Mouse (Mus musculus): ENCODE results near the gene Gid4. TPM values are rescaled to one million over a fixed set of nuclear protein-coding genes. Genes with fewer than 3 reads are reported as not detected.
"Not testable (repeated sequence)": the region's sequence is repeated elsewhere in the genome, so short reads cannot be mapped to it uniquely, and the experiment has no call there.

Gene Gid4
- polyA plus RNA-seq, 1 experiment from 2014 or later, result 21.2 TPM

- 4% methylated on average over 6 of the region's 6 CpGs for WGBS
- Histone ChIP-seq H3K4me3 (ENCODE audit: low read length) (peak overlapping the region; percentile 82), H3K9ac (ENCODE audit: low read length) (peak overlapping the region; percentile 81), H3K27me3 (ENCODE audit: control insufficient read depth, insufficient read depth, low read length) (no peaks in the 10 kb centered on the region), H3K4me1 (ENCODE audit: control insufficient read depth, insufficient read depth, low read length) (peaks cover 18% of the 10 kb centered on the region), H3K9me3 (replicated peaks; ENCODE audit: control insufficient read depth, low read length) (no peaks in the 10 kb centered on the region), H3K27ac (ENCODE audit: low read length) (peak overlapping the region; percentile 74; the same call in 1 of the 2 replicates), H3K4me2 (ENCODE audit: low read depth, low read length) (peak overlapping the region; percentile 90), H3K36me3 (ENCODE audit: control insufficient read depth, insufficient read depth) (no peaks in the 10 kb centered on the region)
- no peak for ATAC-seq (replicated peaks; ENCODE audit: extremely low read depth, insufficient read depth, low FRiP score)
Observed at GRCm38 (mm10) chr11:60418473-60418803, 1.5 kb downstream of the Gid4 start.

- Histone ChIP-seq H3K4me3 (ENCODE audit: low read length) (no peak overlapping the region), H3K9ac (ENCODE audit: low read length) (no peak overlapping the region), H3K27me3 (ENCODE audit: control insufficient read depth, insufficient read depth, low read length) (no peaks in the 10 kb centered on the region), H3K36me3 (ENCODE audit: control insufficient read depth, insufficient read depth) (peaks cover 8% of the 10 kb centered on the region), H3K9me3 (replicated peaks; ENCODE audit: control insufficient read depth, low read length) (no peaks in the 10 kb centered on the region), H3K27ac (ENCODE audit: low read length) (no peak overlapping the region), H3K4me2 (ENCODE audit: low read depth, low read length) (no peak overlapping the region), H3K4me1 (ENCODE audit: control insufficient read depth, insufficient read depth, low read length) (peaks cover 10% of the 10 kb centered on the region)
- 69% methylated on average over 5 of the region's 6 CpGs for WGBS
- ATAC-seq (replicated peaks; ENCODE audit: extremely low read depth, insufficient read depth, low FRiP score), result no peak
Observed at GRCm38 (mm10) chr11:60422046-60422668, 5.2 kb downstream of the Gid4 start.

DNA sequence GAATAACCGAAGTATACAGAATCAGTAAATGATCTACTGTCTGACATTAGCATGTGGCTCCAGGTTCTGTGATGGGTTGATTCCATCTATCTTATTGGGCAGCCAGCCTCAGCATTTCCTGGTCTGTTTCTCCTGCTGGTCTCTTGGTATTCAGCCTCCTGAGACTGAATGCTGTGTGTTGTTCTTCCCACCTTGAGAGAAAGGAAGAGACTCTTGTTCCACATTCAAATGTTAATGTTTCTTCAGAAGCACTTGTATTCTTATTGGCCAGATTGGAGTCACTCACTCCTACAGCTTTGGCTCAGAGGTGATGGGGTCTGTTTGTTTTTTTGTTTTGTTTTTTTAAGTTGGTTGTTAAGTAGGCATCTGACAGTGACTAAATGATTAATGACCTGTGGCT lies 6.1 kb downstream of the Gid4 start:
- ATAC-seq (replicated peaks; ENCODE audit: extremely low read depth, insufficient read depth, low FRiP score), result no peak
- Histone ChIP-seq H3K4me2 (ENCODE audit: low read depth, low read length) (no peak overlapping the region), H3K27ac (ENCODE audit: low read length) (no peak overlapping the region), H3K4me3 (ENCODE audit: low read length) (no peak overlapping the region), H3K4me1 (ENCODE audit: control insufficient read depth, insufficient read depth, low read length) (peaks cover 10% of the 10 kb centered on the region), H3K27me3 (ENCODE audit: control insufficient read depth, insufficient read depth, low read length) (no peaks in the 10 kb centered on the region), H3K9ac (ENCODE audit: low read length) (no peak overlapping the region), H3K9me3 (replicated peaks; ENCODE audit: control insufficient read depth, low read length) (no peaks in the 10 kb centered on the region), H3K36me3 (ENCODE audit: control insufficient read depth, insufficient read depth) (peaks cover 8% of the 10 kb centered on the region)
- WGBS, result 82% methylated on average over 1 of the region's 1 CpGs

DNA sequence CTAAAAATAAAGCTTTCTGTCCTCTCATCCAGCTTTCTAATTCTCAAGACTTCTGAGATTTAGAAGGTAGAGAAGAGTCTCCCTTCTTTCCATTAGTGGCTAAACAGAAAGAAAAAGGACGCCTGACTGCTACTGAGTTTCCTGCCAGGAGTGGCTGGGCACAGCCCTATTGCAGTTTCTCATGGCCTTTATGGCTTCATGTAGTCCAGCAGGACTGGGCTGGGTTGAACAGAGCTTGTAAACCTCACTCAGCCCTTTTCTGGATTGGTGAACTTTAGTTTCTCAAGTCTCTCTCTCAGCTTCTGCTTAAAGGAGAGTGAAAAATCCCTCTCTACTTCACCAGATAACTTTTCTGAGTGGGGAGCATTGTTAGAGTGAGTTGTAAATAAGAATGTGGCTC lies 9.5 kb downstream of the Gid4 start:
- ATAC-seq (replicated peaks; ENCODE audit: extremely low read depth, insufficient read depth, low FRiP score), result no peak
- Histone ChIP-seq H3K9me3 (replicated peaks; ENCODE audit: control insufficient read depth, low read length) (no peaks in the 10 kb centered on the region), H3K36me3 (ENCODE audit: control insufficient read depth, insufficient read depth) (peaks cover 10% of the 10 kb centered on the region), H3K4me1 (ENCODE audit: control insufficient read depth, insufficient read depth, low read length) (no peaks in the 10 kb centered on the region), H3K27me3 (ENCODE audit: control insufficient read depth, insufficient read depth, low read length) (no peaks in the 10 kb centered on the region), H3K27ac (ENCODE audit: low read length) (no peak overlapping the region), H3K9ac (ENCODE audit: low read length) (no peak overlapping the region), H3K4me2 (ENCODE audit: low read depth, low read length) (no peak overlapping the region), H3K4me3 (ENCODE audit: low read length) (no peak overlapping the region)
- 91% methylated on average over 1 of the region's 1 CpGs for WGBS

GRCm38 (mm10) chr11:60427628-60428027 lies 10.7 kb downstream of the Gid4 start:
- H3K9me3 ChIP-seq (replicated peaks; ENCODE audit: control insufficient read depth, low read length), result no peaks in the 10 kb centered on the region
- ATAC-seq (replicated peaks; ENCODE audit: extremely low read depth, insufficient read depth, low FRiP score), result no peak
- WGBS, result 75% methylated on average over 3 of the region's 3 CpGs
- no peaks in the 10 kb centered on the region for H3K27me3 ChIP-seq (ENCODE audit: control insufficient read depth, insufficient read depth, low read length)
- H3K27ac ChIP-seq (ENCODE audit: low read length), result no peak overlapping the region
- H3K4me2 ChIP-seq (ENCODE audit: low read depth, low read length), result no peak overlapping the region
- H3K4me1 ChIP-seq (ENCODE audit: control insufficient read depth, insufficient read depth, low read length), result no peaks in the 10 kb centered on the region
- no peak overlapping the region for H3K9ac ChIP-seq (ENCODE audit: low read length)
- no peak overlapping the region for H3K4me3 ChIP-seq (ENCODE audit: low read length)
- H3K36me3 ChIP-seq (ENCODE audit: control insufficient read depth, insufficient read depth), result peaks cover 15% of the 10 kb centered on the region

- H3K4me3 ChIP-seq (ENCODE audit: low read length), result no peak overlapping the region
- H3K27ac ChIP-seq (ENCODE audit: low read length), result no peak overlapping the region
- H3K9ac ChIP-seq (ENCODE audit: low read length), result no peak overlapping the region
- H3K36me3 ChIP-seq (ENCODE audit: control insufficient read depth, insufficient read depth), result peaks cover 35% of the 10 kb centered on the region
- ATAC-seq (replicated peaks; ENCODE audit: extremely low read depth, insufficient read depth, low FRiP score), result no peak
- H3K27me3 ChIP-seq (ENCODE audit: control insufficient read depth, insufficient read depth, low read length), result no peaks in the 10 kb centered on the region
- H3K9me3 ChIP-seq (replicated peaks; ENCODE audit: control insufficient read depth, low read length), result no peaks in the 10 kb centered on the region
- no peak overlapping the region for H3K4me2 ChIP-seq (ENCODE audit: low read depth, low read length)
- no peaks in the 10 kb centered on the region for H3K4me1 ChIP-seq (ENCODE audit: control insufficient read depth, insufficient read depth, low read length)
Observed at GRCm38 (mm10) chr11:60433501-60433900, 16.6 kb downstream of the Gid4 start.

DNA sequence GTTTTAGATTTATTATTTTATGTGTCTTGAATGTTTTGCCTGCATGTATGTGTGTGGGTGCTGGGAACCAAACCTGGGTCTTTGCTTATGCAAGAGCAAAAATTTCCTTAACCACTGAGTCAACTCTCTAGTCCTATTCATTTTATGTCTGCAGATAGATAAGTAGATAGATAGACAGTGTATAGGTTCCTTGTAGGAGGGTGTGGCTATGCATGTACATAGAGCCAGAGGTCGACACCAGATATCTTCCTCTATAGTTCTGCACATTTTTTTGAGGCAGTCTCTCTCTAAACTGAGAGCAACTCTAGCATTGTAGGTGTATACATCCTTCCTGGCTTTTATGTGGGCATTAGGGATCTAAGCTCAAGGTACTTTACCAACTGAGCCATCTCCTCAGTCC lies 18.2 kb downstream of the Gid4 start:
- no peaks in the 10 kb centered on the region for H3K27me3 ChIP-seq (ENCODE audit: control insufficient read depth, insufficient read depth, low read length)
- WGBS, result 92% methylated on average over 1 of the region's 1 CpGs
- H3K4me3 ChIP-seq (ENCODE audit: low read length), result no peak overlapping the region
- ATAC-seq (replicated peaks; ENCODE audit: extremely low read depth, insufficient read depth, low FRiP score), result no peak
- no peaks in the 10 kb centered on the region for H3K9me3 ChIP-seq (replicated peaks; ENCODE audit: control insufficient read depth, low read length)
- H3K9ac ChIP-seq (ENCODE audit: low read length), result no peak overlapping the region
- H3K4me1 ChIP-seq (ENCODE audit: control insufficient read depth, insufficient read depth, low read length), result no peaks in the 10 kb centered on the region
- H3K4me2 ChIP-seq (ENCODE audit: low read depth, low read length), result no peak overlapping the region
- H3K36me3 ChIP-seq (ENCODE audit: control insufficient read depth, insufficient read depth), result peaks cover 33% of the 10 kb centered on the region
- no peak overlapping the region for H3K27ac ChIP-seq (ENCODE audit: low read length)

- Histone ChIP-seq H3K27me3 (ENCODE audit: control insufficient read depth, insufficient read depth, low read length) (no peaks in the 10 kb centered on the region), H3K9me3 (replicated peaks; ENCODE audit: control insufficient read depth, low read length) (no peaks in the 10 kb centered on the region), H3K4me1 (ENCODE audit: control insufficient read depth, insufficient read depth, low read length) (no peaks in the 10 kb centered on the region), H3K4me3 (ENCODE audit: low read length) (no peak overlapping the region), H3K36me3 (ENCODE audit: control insufficient read depth, insufficient read depth) (peaks cover 39% of the 10 kb centered on the region), H3K4me2 (ENCODE audit: low read depth, low read length) (no peak overlapping the region), H3K27ac (ENCODE audit: low read length) (no peak overlapping the region), H3K9ac (ENCODE audit: low read length) (no peak overlapping the region)
- WGBS, result 83% methylated on average over 3 of the region's 3 CpGs
- no peak for ATAC-seq (replicated peaks; ENCODE audit: extremely low read depth, insufficient read depth, low FRiP score)
Observed at GRCm38 (mm10) chr11:60436618-60437017, 19.7 kb downstream of the Gid4 start.

GRCm38 (mm10) chr11:60439621-60440020 lies 22.7 kb downstream of the Gid4 start:
- ATAC-seq (replicated peaks; ENCODE audit: extremely low read depth, insufficient read depth, low FRiP score); H3K4me2 ChIP-seq (ENCODE audit: low read depth, low read length); H3K4me3 ChIP-seq (ENCODE audit: low read length); H3K27me3 ChIP-seq (ENCODE audit: control insufficient read depth, insufficient read depth, low read length); H3K9me3 ChIP-seq (replicated peaks; ENCODE audit: control insufficient read depth, low read length); H3K4me1 ChIP-seq (ENCODE audit: control insufficient read depth, insufficient read depth, low read length); H3K9ac ChIP-seq (ENCODE audit: low read length); H3K27ac ChIP-seq (ENCODE audit: low read length): not testable (repeated sequence)
- 31% methylated on average over 1 of the region's 1 CpGs for WGBS
- peaks cover 44% of the 10 kb centered on the region for H3K36me3 ChIP-seq (ENCODE audit: control insufficient read depth, insufficient read depth)

All from heart, embryonic 16.5 days (tissue).